Mouse (Mus musculus): ENCODE results near the gene Fgfbp3. TPM values are rescaled to one million over a fixed set of nuclear protein-coding genes. Genes with fewer than 3 reads are reported as not detected.

Gene Fgfbp3
- polyA plus RNA-seq, 1 experiment from 2014 or later, result 1.0 TPM

GRCm38 (mm10) chr19:36926553-36927236 lies 7.3 kb upstream of the Fgfbp3 start:
- Histone ChIP-seq H3K9me3 (ENCODE audit: low read length) (no peaks in the 10 kb centered on the region), H3K27me3 (ENCODE audit: insufficient read depth, low read length) (no peaks in the 10 kb centered on the region), H3K4me1 (ENCODE audit: insufficient read depth) (peaks cover 23% of the 10 kb centered on the region), H3K27ac (ENCODE audit: low read depth) (peak overlapping the region; percentile 99), H3K36me3 (replicated peaks; ENCODE audit: insufficient read depth, low read length) (0 out of 2 replicates have a peak, but pooled peaks cover 3% of the 10 kb centered on the region), H3K4me3 (ENCODE audit: low read depth, low read length) (peak overlapping the region; percentile 92), H3K4me2 (ENCODE audit: low read depth, low read length) (peak overlapping the region; percentile 82), H3K9ac (replicated peaks) (peak overlapping the region; percentile 95)
- TF ChIP-seq EP300 (IDR thresholded peaks at IDR 0.05; ENCODE audit: low read depth) (peak; percentile 67), CTCF (IDR thresholded peaks at IDR 0.05; ENCODE audit: low read depth) (no peak)
- ATAC-seq (no peak), DNase-seq (no peak)
- 1% methylated on average over 26 of the region's 26 CpGs for whole genome bisulfite sequencing (ENCODE audit: insufficient replicate concordance)

GRCm38 (mm10) chr19:36925671-36926552 lies 6.5 kb upstream of the Fgfbp3 start, which contains the start of gene Btaf1:
Gene Btaf1 (plus strand): TSS chr19:36926079.
- peak within 1 kb of the TSS; percentile 82 for H3K4me2 ChIP-seq (ENCODE audit: low read depth, low read length)
- no peaks in the 10 kb centered on the region for H3K9me3 ChIP-seq (ENCODE audit: low read length)
- ATAC-seq (peak; percentile 94), DNase-seq (peak; percentile 93)
- H3K4me3 ChIP-seq (ENCODE audit: low read depth, low read length), result peak within 1 kb of the TSS; percentile 92
- H3K4me1 ChIP-seq (ENCODE audit: insufficient read depth), result peaks cover 23% of the 10 kb centered on the region
- H3K36me3 ChIP-seq (replicated peaks; ENCODE audit: insufficient read depth, low read length), result 0 out of 2 replicates have a peak, but pooled peaks cover 3% of the 10 kb centered on the region
- under 1% methylated on average over 79 of the region's 98 CpGs for WGBS (ENCODE audit: insufficient replicate concordance)
- no peaks in the 10 kb centered on the region for H3K27me3 ChIP-seq (ENCODE audit: insufficient read depth, low read length)
- TF ChIP-seq CTCF (IDR thresholded peaks at IDR 0.05; ENCODE audit: low read depth) (no peak), EP300 (IDR thresholded peaks at IDR 0.05; ENCODE audit: low read depth) (peak; percentile 14; the same call in 1 of the 2 replicates)
- peak within 1 kb of the TSS; percentile 99 for H3K27ac ChIP-seq (ENCODE audit: low read depth)
- peak within 1 kb of the TSS; percentile 95 for H3K9ac ChIP-seq (replicated peaks)

- TF ChIP-seq CTCF (IDR thresholded peaks at IDR 0.05; ENCODE audit: low read depth) (no peak), EP300 (IDR thresholded peaks at IDR 0.05; ENCODE audit: low read depth) (no peak)
- H3K27ac ChIP-seq (ENCODE audit: low read depth), result no peak overlapping the region
- H3K36me3 ChIP-seq (replicated peaks; ENCODE audit: insufficient read depth, low read length), result no peaks in the 10 kb centered on the region
- DNase-seq (no peak), ATAC-seq (no peak)
- H3K27me3 ChIP-seq (ENCODE audit: insufficient read depth, low read length), result peaks cover 6% of the 10 kb centered on the region; the same call in 1 of the 2 replicates
- H3K4me1 ChIP-seq (ENCODE audit: insufficient read depth), result peaks cover 24% of the 10 kb centered on the region
- no peak overlapping the region for H3K4me3 ChIP-seq (ENCODE audit: low read depth, low read length)
- H3K4me2 ChIP-seq (ENCODE audit: low read depth, low read length), result no peak overlapping the region
- H3K9me3 ChIP-seq (ENCODE audit: low read length), result no peaks in the 10 kb centered on the region
- 69% methylated on average over 3 of the region's 3 CpGs for WGBS (ENCODE audit: insufficient replicate concordance)
- no peak overlapping the region for H3K9ac ChIP-seq (replicated peaks)
These were observed 3.5 kb upstream of the Fgfbp3 start for GRCm38 (mm10) chr19:36922936-36923335.

DNA sequence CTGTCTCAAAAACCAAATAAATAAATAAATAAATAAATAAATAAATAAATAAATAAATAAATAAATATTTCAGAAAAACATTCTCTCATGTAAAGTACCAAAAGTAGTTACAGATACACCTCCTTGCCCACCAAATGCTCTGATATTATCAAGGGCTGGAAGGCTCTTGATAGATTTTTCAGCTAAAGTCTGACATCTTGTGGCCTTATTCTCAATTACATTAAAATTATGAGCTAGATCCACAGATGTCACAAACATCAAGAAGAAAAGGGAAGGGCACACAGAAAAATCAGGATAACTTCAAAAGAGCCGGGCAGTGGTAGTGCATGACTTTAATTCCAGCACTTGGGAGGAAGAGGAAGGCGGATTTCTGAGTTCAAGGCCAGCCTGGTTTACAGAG lies 2.6 kb upstream of the Fgfbp3 start:
- DNase-seq, result no peak

DNA sequence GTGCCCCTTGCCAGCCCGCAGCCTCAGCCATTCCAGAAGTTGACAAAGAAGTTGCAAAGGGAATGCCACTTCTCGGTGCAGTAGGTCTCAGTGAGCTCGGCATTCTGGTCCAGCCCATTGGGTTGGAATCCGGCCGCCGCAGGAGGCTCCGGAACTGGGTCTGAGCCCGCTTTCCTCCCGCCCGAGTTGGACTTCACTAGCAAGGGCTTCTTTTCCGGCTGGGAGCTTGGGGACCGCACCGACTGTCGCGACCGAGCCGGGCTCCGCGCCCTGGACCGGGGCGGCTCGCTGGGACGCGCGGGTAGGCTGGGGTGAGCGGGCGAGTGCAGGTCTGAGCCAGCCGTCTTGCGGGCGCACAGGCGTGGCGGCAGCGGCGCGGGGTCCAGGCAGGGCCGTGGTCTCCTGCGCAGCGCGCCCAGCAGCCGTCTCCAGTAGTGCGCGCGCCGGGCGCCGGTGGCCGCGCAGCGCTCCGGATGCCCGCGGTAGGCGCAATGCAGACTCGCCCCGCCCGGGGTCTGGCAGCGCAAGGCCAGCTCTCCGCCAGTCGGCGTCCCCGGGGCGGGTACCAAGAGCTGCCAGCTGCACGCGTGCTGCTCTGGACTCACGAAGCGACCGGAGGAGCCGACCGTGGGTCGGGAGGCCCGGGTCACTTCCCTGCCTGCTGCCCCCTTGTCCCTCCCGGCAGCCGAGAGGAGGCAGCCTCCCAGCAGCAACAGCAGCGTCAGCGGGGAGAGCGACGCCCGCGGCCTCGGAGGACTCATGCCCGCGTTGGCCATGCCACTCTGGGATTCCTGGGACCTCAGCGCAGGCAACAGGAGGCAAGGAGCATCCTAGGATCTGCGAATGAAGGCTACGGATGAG lies 744 bp downstream of the Fgfbp3 start:
- H3K4me1 ChIP-seq (ENCODE audit: insufficient read depth), result peaks cover 10% of the 10 kb centered on the region
- peak overlapping the region; percentile 64; the same call in 1 of the 2 replicates for H3K27ac ChIP-seq (ENCODE audit: low read depth)
- ATAC-seq, result peak; percentile 85

More for the DNA sequence above, 2.6 kb upstream of the Fgfbp3 start:
- H3K36me3 ChIP-seq (replicated peaks; ENCODE audit: insufficient read depth, low read length), result no peaks in the 10 kb centered on the region
- H3K9me3 ChIP-seq (ENCODE audit: low read length), result no peaks in the 10 kb centered on the region
- ATAC-seq, result no peak
- H3K4me2 ChIP-seq (ENCODE audit: low read depth, low read length), result no peak overlapping the region
- peak; percentile 56 for TF ChIP-seq CTCF (IDR thresholded peaks at IDR 0.05; ENCODE audit: low read depth)
- TF ChIP-seq EP300 (IDR thresholded peaks at IDR 0.05; ENCODE audit: low read depth), result no peak
- peaks cover 9% of the 10 kb centered on the region; the same call in 1 of the 2 replicates for H3K27me3 ChIP-seq (ENCODE audit: insufficient read depth, low read length)
- H3K9ac ChIP-seq (replicated peaks), result no peak overlapping the region
- H3K27ac ChIP-seq (ENCODE audit: low read depth), result no peak overlapping the region
- peaks cover 16% of the 10 kb centered on the region for H3K4me1 ChIP-seq (ENCODE audit: insufficient read depth)
- WGBS (ENCODE audit: insufficient replicate concordance), result 23% methylated on average over 2 of the region's 2 CpGs
- H3K4me3 ChIP-seq (ENCODE audit: low read depth, low read length), result no peak overlapping the region

More for the DNA sequence above, 744 bp downstream of the Fgfbp3 start:
- H3K4me3 ChIP-seq (ENCODE audit: low read depth, low read length), result peak overlapping the region; percentile 77
- TF ChIP-seq EP300 (IDR thresholded peaks at IDR 0.05; ENCODE audit: low read depth) (no peak), CTCF (IDR thresholded peaks at IDR 0.05; ENCODE audit: low read depth) (peak; percentile 52)
- under 1% methylated on average over 74 of the region's 85 CpGs for WGBS (ENCODE audit: insufficient replicate concordance)
- H3K9me3 ChIP-seq (ENCODE audit: low read length), result no peaks in the 10 kb centered on the region
- peaks cover 9% of the 10 kb centered on the region; the same call in 1 of the 2 replicates for H3K27me3 ChIP-seq (ENCODE audit: insufficient read depth, low read length)
- peak; percentile 80 for DNase-seq
- no peaks in the 10 kb centered on the region for H3K36me3 ChIP-seq (replicated peaks; ENCODE audit: insufficient read depth, low read length)
- H3K4me2 ChIP-seq (ENCODE audit: low read depth, low read length), result peak overlapping the region; percentile 98
- peak overlapping the region; percentile 79 for H3K9ac ChIP-seq (replicated peaks)
